Mouse (Mus musculus): ENCODE data around the gene Ptprj. TPM values are rescaled to one million over a fixed set of nuclear protein-coding genes. Genes with fewer than 3 reads are reported as not detected.

Gene Ptprj
- polyA plus RNA-seq, 1 experiment from 2014 or later = 5.4 TPM

DNA sequence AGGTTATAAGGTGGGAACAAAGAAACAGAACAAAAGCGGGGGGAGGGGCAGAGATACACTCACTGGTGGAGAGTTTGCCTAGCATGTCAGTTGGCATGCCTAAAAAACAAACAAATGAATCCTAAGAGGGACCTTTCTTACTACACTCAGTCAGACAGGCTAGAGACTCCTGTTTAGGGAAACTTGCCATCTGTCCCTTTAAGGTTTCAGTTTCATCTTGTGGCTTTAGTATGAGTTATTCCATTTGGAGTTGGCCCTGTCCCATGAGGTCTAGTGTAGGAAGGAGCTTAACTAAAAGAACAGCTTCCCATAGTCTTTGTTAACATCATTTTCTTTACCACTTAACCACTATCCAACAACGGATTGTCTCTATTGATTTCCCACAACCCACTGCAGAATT, 32.6 kb upstream of the Ptprj start:
- Histone ChIP-seq H3K27ac (ENCODE audit: low read length) (no peak overlapping the region), H3K4me3 (ENCODE audit: low read depth, low read length) (no peak overlapping the region), H3K27me3 (ENCODE audit: control insufficient read depth, insufficient read depth, low read depth, low read length) (no peaks in the 10 kb centered on the region), H3K4me1 (ENCODE audit: control insufficient read depth, insufficient read depth, low read length) (no peaks in the 10 kb centered on the region), H3K9me3 (replicated peaks; ENCODE audit: control insufficient read depth, low read length, poor library complexity, severe bottlenecking) (no peaks in the 10 kb centered on the region), H3K9ac (ENCODE audit: low read depth, low read length) (no peak overlapping the region), H3K4me2 (ENCODE audit: low read length) (no peak overlapping the region), H3K36me3 (ENCODE audit: control insufficient read depth, insufficient read depth, low read length) (no peaks in the 10 kb centered on the region)
- 83% methylated on average over 2 of the region's 2 CpGs for WGBS
- no peak for ATAC-seq

DNA sequence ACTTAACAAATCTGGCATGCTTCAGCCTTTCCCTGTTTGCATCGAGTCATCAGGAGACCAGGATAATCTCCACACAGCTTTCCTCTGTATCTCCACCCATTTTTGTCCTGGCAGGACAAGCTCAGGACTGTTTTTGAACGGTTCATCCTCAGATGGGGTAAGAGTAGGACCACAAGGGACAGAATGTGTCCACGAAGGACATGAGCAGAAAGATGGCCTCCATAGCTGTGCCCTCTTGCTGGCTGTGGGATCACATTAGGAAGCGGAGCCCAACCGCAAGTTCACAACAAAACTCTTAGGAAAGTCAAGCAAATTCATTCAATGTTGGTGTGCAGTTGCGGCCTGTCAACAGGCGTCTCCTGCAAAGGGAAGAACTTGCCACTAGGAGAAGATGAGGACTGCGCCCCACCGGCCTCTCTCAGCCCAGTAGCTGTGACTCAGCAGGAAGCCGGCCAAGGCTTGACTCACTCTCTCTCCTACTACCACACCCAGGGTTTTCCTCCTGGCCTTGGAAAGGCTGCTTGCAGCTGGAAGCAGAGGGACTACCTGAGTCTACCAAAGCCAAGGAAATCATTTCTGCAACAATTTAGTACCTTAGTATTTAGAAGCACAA, 31.6 kb upstream of the Ptprj start:
- H3K9me3 ChIP-seq (replicated peaks; ENCODE audit: control insufficient read depth, low read length, poor library complexity, severe bottlenecking) = no peaks in the 10 kb centered on the region
- no peak overlapping the region for H3K27ac ChIP-seq (ENCODE audit: low read length)
- no peaks in the 10 kb centered on the region for H3K36me3 ChIP-seq (ENCODE audit: control insufficient read depth, insufficient read depth, low read length)
- no peak overlapping the region for H3K4me2 ChIP-seq (ENCODE audit: low read length)
- H3K4me1 ChIP-seq (ENCODE audit: control insufficient read depth, insufficient read depth, low read length) = no peaks in the 10 kb centered on the region
- H3K4me3 ChIP-seq (ENCODE audit: low read depth, low read length) = no peak overlapping the region
- H3K27me3 ChIP-seq (ENCODE audit: control insufficient read depth, insufficient read depth, low read depth, low read length) = no peaks in the 10 kb centered on the region
- no peak overlapping the region for H3K9ac ChIP-seq (ENCODE audit: low read depth, low read length)
- ATAC-seq = no peak
- 87% methylated on average over 10 of the region's 10 CpGs for WGBS

DNA sequence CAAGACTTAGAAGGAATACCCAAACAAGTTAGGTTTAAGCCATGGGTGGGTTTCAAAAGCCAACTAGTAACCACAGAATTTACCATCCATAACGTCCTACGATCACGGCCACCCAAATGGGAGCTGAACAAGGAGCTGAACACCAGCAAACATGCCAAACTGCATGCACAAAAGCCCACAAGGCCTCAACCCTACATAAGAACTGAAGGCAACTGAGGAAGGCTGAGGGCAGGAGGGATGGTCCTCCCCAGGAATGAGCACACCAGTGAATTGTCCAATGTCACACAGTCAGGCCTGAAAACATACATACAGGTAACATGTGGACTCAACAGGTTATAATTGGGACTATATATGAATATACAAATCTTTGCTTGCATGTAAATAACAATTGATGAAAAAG, 20.6 kb upstream of the Ptprj start:
- no peak overlapping the region for H3K9ac ChIP-seq (ENCODE audit: low read depth, low read length)
- no peaks in the 10 kb centered on the region for H3K27me3 ChIP-seq (ENCODE audit: control insufficient read depth, insufficient read depth, low read depth, low read length)
- 96% methylated on average over 3 of the region's 3 CpGs for WGBS
- no peaks in the 10 kb centered on the region for H3K36me3 ChIP-seq (ENCODE audit: control insufficient read depth, insufficient read depth, low read length)
- H3K9me3 ChIP-seq (replicated peaks; ENCODE audit: control insufficient read depth, low read length, poor library complexity, severe bottlenecking) = no peaks in the 10 kb centered on the region
- no peak overlapping the region for H3K4me3 ChIP-seq (ENCODE audit: low read depth, low read length)
- ATAC-seq = no peak
- H3K4me1 ChIP-seq (ENCODE audit: control insufficient read depth, insufficient read depth, low read length) = no peaks in the 10 kb centered on the region
- H3K27ac ChIP-seq (ENCODE audit: low read length) = no peak overlapping the region
- H3K4me2 ChIP-seq (ENCODE audit: low read length) = no peak overlapping the region

DNA sequence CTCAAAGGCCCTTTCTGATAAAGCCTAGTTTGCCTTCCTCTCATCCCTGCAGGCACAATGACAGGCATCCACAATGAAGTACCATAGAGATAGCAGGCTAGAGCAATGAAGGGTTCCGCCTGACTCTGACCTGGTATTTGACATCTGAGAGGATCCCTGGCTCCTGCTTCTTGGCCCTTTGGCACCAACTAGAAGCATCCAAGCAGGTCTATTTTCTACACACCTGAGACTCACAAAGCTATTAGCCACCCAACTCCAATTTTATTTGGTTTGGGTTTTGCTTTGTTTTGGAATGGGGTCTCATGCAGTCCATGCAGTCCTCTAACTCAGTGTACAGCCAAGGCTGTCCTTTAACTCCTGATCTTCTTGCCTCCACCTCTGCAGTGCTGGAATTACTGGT, 7.7 kb upstream of the Ptprj start:
- H3K4me3 ChIP-seq (ENCODE audit: low read depth, low read length) = no peak overlapping the region
- WGBS = 94% methylated on average over 1 of the region's 1 CpGs
- H3K27me3 ChIP-seq (ENCODE audit: control insufficient read depth, insufficient read depth, low read depth, low read length) = no peaks in the 10 kb centered on the region
- 0 out of 2 replicates have a peak, but pooled peaks cover 1% of the 10 kb centered on the region for H3K9me3 ChIP-seq (replicated peaks; ENCODE audit: control insufficient read depth, low read length, poor library complexity, severe bottlenecking)
- no peaks in the 10 kb centered on the region for H3K4me1 ChIP-seq (ENCODE audit: control insufficient read depth, insufficient read depth, low read length)
- no peak overlapping the region for H3K27ac ChIP-seq (ENCODE audit: low read length)
- no peak for ATAC-seq
- no peak overlapping the region for H3K4me2 ChIP-seq (ENCODE audit: low read length)
- H3K9ac ChIP-seq (ENCODE audit: low read depth, low read length) = no peak overlapping the region
- H3K36me3 ChIP-seq (ENCODE audit: control insufficient read depth, insufficient read depth, low read length) = no peaks in the 10 kb centered on the region

DNA sequence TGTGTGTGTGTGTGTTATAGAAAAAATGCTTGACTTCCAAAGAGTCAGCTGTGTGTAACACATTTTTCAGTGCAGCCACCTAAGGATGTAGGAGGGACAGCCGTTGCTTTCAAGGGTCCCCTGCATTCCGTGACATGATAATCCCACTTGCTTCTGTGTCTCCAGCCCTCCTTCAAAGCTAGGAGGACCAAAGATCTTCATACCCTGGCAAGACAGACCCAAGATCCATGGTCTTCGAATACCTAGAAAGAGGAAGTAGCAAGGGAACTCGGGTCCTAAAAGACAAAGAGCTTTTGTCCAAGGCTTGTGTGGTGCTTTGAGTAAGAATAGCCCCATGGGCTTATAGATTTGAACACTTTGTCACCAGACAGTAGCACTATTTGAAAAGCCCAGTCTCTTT, 4.1 kb upstream of the Ptprj start:
- Histone ChIP-seq H3K27ac (ENCODE audit: low read length) (no peak overlapping the region), H3K9me3 (replicated peaks; ENCODE audit: control insufficient read depth, low read length, poor library complexity, severe bottlenecking) (no peaks in the 10 kb centered on the region), H3K9ac (ENCODE audit: low read depth, low read length) (no peak overlapping the region), H3K4me3 (ENCODE audit: low read depth, low read length) (no peak overlapping the region), H3K4me2 (ENCODE audit: low read length) (no peak overlapping the region), H3K27me3 (ENCODE audit: control insufficient read depth, insufficient read depth, low read depth, low read length) (no peaks in the 10 kb centered on the region), H3K4me1 (ENCODE audit: control insufficient read depth, insufficient read depth, low read length) (peaks cover 4% of the 10 kb centered on the region; the same call in 1 of the 2 replicates), H3K36me3 (ENCODE audit: control insufficient read depth, insufficient read depth, low read length) (no peaks in the 10 kb centered on the region)
- ATAC-seq = no peak
- 42% methylated on average over 4 of the region's 4 CpGs for WGBS

DNA sequence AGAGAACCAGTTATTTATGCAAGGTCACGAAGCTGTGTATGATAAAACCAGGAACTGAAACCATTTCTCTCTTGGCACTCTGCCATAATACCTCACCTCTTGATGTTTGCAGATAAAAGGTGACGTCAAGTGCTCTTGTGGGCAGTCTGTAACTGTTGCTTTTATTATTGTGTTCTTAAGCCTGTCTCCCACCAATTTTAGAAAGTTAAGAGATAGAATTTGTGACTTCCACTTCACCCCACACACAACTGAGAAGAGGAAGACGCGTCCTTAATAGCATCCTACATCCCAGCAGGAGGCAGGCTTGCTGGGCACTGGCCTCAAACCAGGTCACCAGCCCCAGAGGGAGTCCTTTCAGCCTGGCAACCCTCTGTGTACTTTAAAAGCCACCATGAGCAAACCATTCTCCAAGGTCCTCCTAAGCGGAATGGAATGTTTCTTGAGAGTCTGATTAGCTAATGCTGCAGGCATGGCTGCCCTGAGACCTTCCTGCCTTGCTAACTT, 3.2 kb upstream of the Ptprj start:
- Histone ChIP-seq H3K36me3 (ENCODE audit: control insufficient read depth, insufficient read depth, low read length) (no peaks in the 10 kb centered on the region), H3K4me2 (ENCODE audit: low read length) (no peak overlapping the region), H3K4me3 (ENCODE audit: low read depth, low read length) (no peak overlapping the region), H3K4me1 (ENCODE audit: control insufficient read depth, insufficient read depth, low read length) (peaks cover 7% of the 10 kb centered on the region), H3K9ac (ENCODE audit: low read depth, low read length) (no peak overlapping the region), H3K9me3 (replicated peaks; ENCODE audit: control insufficient read depth, low read length, poor library complexity, severe bottlenecking) (no peaks in the 10 kb centered on the region), H3K27ac (ENCODE audit: low read length) (no peak overlapping the region), H3K27me3 (ENCODE audit: control insufficient read depth, insufficient read depth, low read depth, low read length) (no peaks in the 10 kb centered on the region)
- no peak for ATAC-seq
- 25% methylated on average over 5 of the region's 5 CpGs for WGBS

DNA sequence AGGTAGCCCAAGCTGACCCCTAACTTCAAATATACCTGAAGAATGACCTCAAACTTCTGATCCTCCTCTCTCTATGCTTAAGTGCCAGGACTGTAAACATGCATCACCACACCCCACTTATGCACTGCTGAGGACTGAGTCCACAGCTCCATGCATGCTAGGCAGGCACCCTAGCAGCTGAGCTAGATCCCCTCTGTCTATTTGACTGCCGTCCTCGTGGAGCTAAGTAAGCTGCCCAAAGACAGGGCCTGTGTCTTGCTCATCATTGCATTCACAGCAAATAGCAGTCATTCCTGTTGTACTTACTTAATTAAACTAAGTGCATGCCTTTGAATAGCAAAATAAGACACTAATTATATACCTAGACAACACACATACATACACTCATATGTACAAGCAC, 2.4 kb upstream of the Ptprj start:
- Histone ChIP-seq H3K9ac (ENCODE audit: low read depth, low read length) (no peak overlapping the region), H3K4me1 (ENCODE audit: control insufficient read depth, insufficient read depth, low read length) (peaks cover 10% of the 10 kb centered on the region), H3K9me3 (replicated peaks; ENCODE audit: control insufficient read depth, low read length, poor library complexity, severe bottlenecking) (no peaks in the 10 kb centered on the region), H3K27me3 (ENCODE audit: control insufficient read depth, insufficient read depth, low read depth, low read length) (no peaks in the 10 kb centered on the region), H3K4me3 (ENCODE audit: low read depth, low read length) (no peak overlapping the region), H3K4me2 (ENCODE audit: low read length) (no peak overlapping the region), H3K36me3 (ENCODE audit: control insufficient read depth, insufficient read depth, low read length) (no peaks in the 10 kb centered on the region), H3K27ac (ENCODE audit: low read length) (no peak overlapping the region)
- WGBS = 66% methylated on average over 2 of the region's 2 CpGs
- ATAC-seq = no peak

DNA sequence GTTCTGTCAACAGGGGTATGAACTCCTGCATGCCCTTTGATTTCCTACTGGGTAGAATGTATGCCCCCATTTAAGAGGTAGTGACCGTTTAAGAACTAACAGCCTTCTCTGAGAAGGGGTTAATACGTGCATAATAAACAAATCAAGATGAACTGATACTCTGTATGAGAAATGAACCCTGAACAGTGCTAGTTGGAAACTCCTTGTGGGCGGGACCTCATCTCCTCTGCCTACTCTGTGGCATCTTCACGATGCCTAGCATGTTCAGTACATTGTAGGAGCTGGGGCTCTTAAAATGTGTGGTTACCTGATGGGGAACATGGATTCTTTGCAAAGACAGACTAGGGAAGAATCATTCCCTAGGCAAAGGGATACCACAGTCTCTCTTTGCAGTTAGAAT, 1.9 kb upstream of the Ptprj start:
- ATAC-seq = no peak
- Histone ChIP-seq H3K27ac (ENCODE audit: low read length) (no peak overlapping the region), H3K36me3 (ENCODE audit: control insufficient read depth, insufficient read depth, low read length) (no peaks in the 10 kb centered on the region), H3K9me3 (replicated peaks; ENCODE audit: control insufficient read depth, low read length, poor library complexity, severe bottlenecking) (no peaks in the 10 kb centered on the region), H3K4me3 (ENCODE audit: low read depth, low read length) (no peak overlapping the region), H3K4me1 (ENCODE audit: control insufficient read depth, insufficient read depth, low read length) (peaks cover 10% of the 10 kb centered on the region), H3K4me2 (ENCODE audit: low read length) (no peak overlapping the region), H3K27me3 (ENCODE audit: control insufficient read depth, insufficient read depth, low read depth, low read length) (no peaks in the 10 kb centered on the region), H3K9ac (ENCODE audit: low read depth, low read length) (no peak overlapping the region)
- WGBS = 89% methylated on average over 4 of the region's 4 CpGs

DNA sequence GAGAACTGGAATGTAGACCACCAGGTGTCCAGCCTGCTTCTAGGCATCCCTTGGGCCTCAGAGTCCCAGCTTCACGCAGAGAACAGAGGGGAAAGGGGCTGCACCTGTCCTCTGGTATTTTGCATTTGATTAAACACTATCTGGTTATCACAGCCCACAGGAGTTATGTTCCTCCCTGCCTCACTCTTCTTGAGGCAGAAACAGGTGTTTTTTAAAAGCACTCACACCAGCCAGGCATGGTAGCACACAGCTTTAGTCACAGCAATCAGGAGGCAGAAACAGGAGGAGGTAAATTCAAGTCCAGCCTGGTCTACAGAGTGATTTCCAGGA, 1.3 kb upstream of the Ptprj start:
- H3K36me3 ChIP-seq (ENCODE audit: control insufficient read depth, insufficient read depth, low read length) = no peaks in the 10 kb centered on the region
- no peak for ATAC-seq
- H3K9ac ChIP-seq (ENCODE audit: low read depth, low read length) = no peak overlapping the region
- H3K4me3 ChIP-seq (ENCODE audit: low read depth, low read length) = no peak overlapping the region
- 43% methylated on average over 1 of the region's 1 CpGs for WGBS
- H3K4me2 ChIP-seq (ENCODE audit: low read length) = no peak overlapping the region
- H3K27me3 ChIP-seq (ENCODE audit: control insufficient read depth, insufficient read depth, low read depth, low read length) = no peaks in the 10 kb centered on the region
- H3K4me1 ChIP-seq (ENCODE audit: control insufficient read depth, insufficient read depth, low read length) = peaks cover 10% of the 10 kb centered on the region
- H3K27ac ChIP-seq (ENCODE audit: low read length) = no peak overlapping the region
- no peaks in the 10 kb centered on the region for H3K9me3 ChIP-seq (replicated peaks; ENCODE audit: control insufficient read depth, low read length, poor library complexity, severe bottlenecking)

All from midbrain, embryonic 16.5 days (tissue).